Mouse (Mus musculus): ENCODE measurements at regions not wholly inside any gene's neighbourhood (a gene's known extent, or its start where the extent isn't known, plus 50 kb on each side); places are given as distances from the start of the nearest gene placed in this dataset.

- ATAC-seq (ENCODE audit: extremely low read depth, insufficient number of reproducible peaks, low FRiP score, poor library complexity, severe bottlenecking) (no peak), DNase-seq (ENCODE audit: low spot score) (no peak)
- TF ChIP-seq GATA2 (IDR thresholded peaks at IDR 0.05; ENCODE audit: borderline replicate concordance, low read depth, low read length), result no peak
- TF ChIP-seq CTCF (IDR thresholded peaks at IDR 0.05; ENCODE audit: low read depth, low read length), result no peak
- no peak for TF ChIP-seq TAL1 (conservative IDR thresholded peaks at IDR 0.05; ENCODE audit: low read depth, low read length)
- TF ChIP-seq POLR2AphosphoS5 (IDR thresholded peaks at IDR 0.05; ENCODE audit: insufficient replicate concordance, low read depth, low read length), result no peak
- TF ChIP-seq GATA1 (IDR thresholded peaks at IDR 0.05; ENCODE audit: borderline replicate concordance, low read length), result no peak
- Histone ChIP-seq H3K4me1 (ENCODE audit: insufficient read depth, low read depth, low read length) (peaks cover 5% of the 10 kb centered on the region; the same call in 1 of the 2 replicates), H3K4me3 (ENCODE audit: low read depth, low read length) (no peak overlapping the region), H3K36me3 (replicated peaks) (no peaks in the 10 kb centered on the region), H3K9me3 (replicated peaks) (no peaks in the 10 kb centered on the region), H3K27me3 (ENCODE audit: insufficient read depth, low read length) (no peaks in the 10 kb centered on the region)
These were observed 90.3 kb upstream of the Ube2e3 start for GRCm38 (mm10) chr2:78777589-78777988.

DNA sequence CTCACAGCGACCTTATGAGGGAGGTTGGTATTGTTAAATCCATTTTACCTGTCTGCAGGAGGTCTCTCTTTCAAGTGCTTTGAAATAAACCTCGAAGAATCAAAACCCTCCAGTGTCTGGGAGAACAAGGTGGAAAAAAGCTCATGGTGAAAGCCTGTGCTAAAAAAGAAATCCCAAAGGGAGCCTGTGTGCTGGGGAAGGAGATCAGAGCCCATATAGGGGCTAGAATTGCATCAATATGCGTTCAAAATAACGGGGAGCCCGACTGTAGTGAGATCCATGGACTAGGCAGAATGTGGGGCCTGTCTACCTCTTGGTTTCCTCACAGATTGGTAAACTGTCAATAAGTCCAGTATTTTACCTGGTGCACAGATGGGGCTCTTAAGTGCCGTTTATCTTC, 113.6 kb upstream of the Ube2e3 start:
- DNase-seq (ENCODE audit: low spot score) (no peak), ATAC-seq (ENCODE audit: extremely low read depth, insufficient number of reproducible peaks, low FRiP score, poor library complexity, severe bottlenecking) (no peak)
- Histone ChIP-seq H3K4me3 (ENCODE audit: low read depth, low read length) (no peak overlapping the region), H3K27me3 (ENCODE audit: insufficient read depth, low read length) (no peaks in the 10 kb centered on the region; the same call in 1 of the 2 replicates), H3K9me3 (replicated peaks) (no peaks in the 10 kb centered on the region), H3K4me1 (ENCODE audit: insufficient read depth, low read depth, low read length) (no peaks in the 10 kb centered on the region), H3K36me3 (replicated peaks) (no peaks in the 10 kb centered on the region)
- TF ChIP-seq TAL1 (conservative IDR thresholded peaks at IDR 0.05; ENCODE audit: low read depth, low read length), result no peak
- no peak for TF ChIP-seq GATA1 (IDR thresholded peaks at IDR 0.05; ENCODE audit: borderline replicate concordance, low read length)
- no peak for TF ChIP-seq GATA2 (IDR thresholded peaks at IDR 0.05; ENCODE audit: borderline replicate concordance, low read depth, low read length)
- no peak for TF ChIP-seq POLR2AphosphoS5 (IDR thresholded peaks at IDR 0.05; ENCODE audit: insufficient replicate concordance, low read depth, low read length)
- no peak for TF ChIP-seq CTCF (IDR thresholded peaks at IDR 0.05; ENCODE audit: low read depth, low read length)

DNA sequence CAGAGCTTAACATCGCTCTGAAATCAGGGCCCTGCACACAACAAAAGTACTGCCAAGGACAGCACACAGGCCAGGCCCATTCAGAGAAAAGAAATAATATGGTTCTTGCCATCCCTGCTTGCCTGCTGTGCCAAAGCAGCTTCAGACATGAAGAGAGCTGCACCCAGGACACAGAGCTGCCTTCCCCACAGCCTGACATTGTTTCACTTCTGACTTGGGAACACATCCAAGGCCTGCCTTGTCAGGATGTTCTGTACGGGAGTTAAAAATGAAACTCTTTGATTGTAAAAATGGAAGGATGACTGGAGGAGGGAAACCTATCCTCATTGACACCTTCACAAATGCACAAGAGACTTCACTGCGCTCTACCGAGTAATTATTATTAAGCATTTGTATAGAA, 114.0 kb upstream of the Ube2e3 start:
- no peak overlapping the region for H3K4me3 ChIP-seq (ENCODE audit: low read depth, low read length)
- H3K27me3 ChIP-seq (ENCODE audit: insufficient read depth, low read length), result no peaks in the 10 kb centered on the region; the same call in 1 of the 2 replicates
- no peaks in the 10 kb centered on the region for H3K4me1 ChIP-seq (ENCODE audit: insufficient read depth, low read depth, low read length)
- ATAC-seq (ENCODE audit: extremely low read depth, insufficient number of reproducible peaks, low FRiP score, poor library complexity, severe bottlenecking), result no peak
- no peak for TF ChIP-seq TAL1 (conservative IDR thresholded peaks at IDR 0.05; ENCODE audit: low read depth, low read length)
- no peak for TF ChIP-seq GATA1 (IDR thresholded peaks at IDR 0.05; ENCODE audit: borderline replicate concordance, low read length)
- no peak for TF ChIP-seq GATA2 (IDR thresholded peaks at IDR 0.05; ENCODE audit: borderline replicate concordance, low read depth, low read length)
- TF ChIP-seq CTCF (IDR thresholded peaks at IDR 0.05; ENCODE audit: low read depth, low read length), result no peak
- no peak for TF ChIP-seq POLR2AphosphoS5 (IDR thresholded peaks at IDR 0.05; ENCODE audit: insufficient replicate concordance, low read depth, low read length)
- DNase-seq (ENCODE audit: low spot score), result no peak
- H3K9me3 ChIP-seq (replicated peaks), result no peaks in the 10 kb centered on the region
- H3K36me3 ChIP-seq (replicated peaks), result no peaks in the 10 kb centered on the region

DNA sequence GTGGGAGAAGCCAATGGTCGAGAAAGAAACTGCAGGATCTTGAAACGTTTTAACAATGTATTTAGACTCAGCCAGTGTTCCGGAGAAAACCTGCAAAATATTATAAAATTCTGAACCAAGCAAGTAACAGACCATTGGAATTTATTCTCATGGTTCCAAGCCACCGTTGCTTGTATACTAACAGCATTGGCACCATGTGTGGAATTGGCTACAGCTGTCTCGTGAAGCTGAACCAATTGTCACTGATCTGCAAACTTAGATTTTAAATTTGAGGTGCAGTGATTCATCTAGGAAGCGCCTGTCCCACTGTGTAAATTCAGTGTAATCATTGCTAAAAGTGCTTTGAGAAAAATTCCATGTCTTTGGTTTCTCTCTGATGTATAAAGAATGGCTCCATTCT, 137.8 kb upstream of the Ube2e3 start:
- no peaks in the 10 kb centered on the region for H3K36me3 ChIP-seq (replicated peaks)
- TF ChIP-seq TAL1 (conservative IDR thresholded peaks at IDR 0.05; ENCODE audit: low read depth, low read length), result no peak
- TF ChIP-seq GATA2 (IDR thresholded peaks at IDR 0.05; ENCODE audit: borderline replicate concordance, low read depth, low read length), result no peak
- TF ChIP-seq POLR2AphosphoS5 (IDR thresholded peaks at IDR 0.05; ENCODE audit: insufficient replicate concordance, low read depth, low read length), result no peak
- TF ChIP-seq GATA1 (IDR thresholded peaks at IDR 0.05; ENCODE audit: borderline replicate concordance, low read length), result no peak
- no peak for TF ChIP-seq CTCF (IDR thresholded peaks at IDR 0.05; ENCODE audit: low read depth, low read length)
- no peaks in the 10 kb centered on the region for H3K4me1 ChIP-seq (ENCODE audit: insufficient read depth, low read depth, low read length)
- no peaks in the 10 kb centered on the region for H3K9me3 ChIP-seq (replicated peaks)
- no peak overlapping the region for H3K4me3 ChIP-seq (ENCODE audit: low read depth, low read length)
- DNase-seq (ENCODE audit: low spot score) (no peak), ATAC-seq (ENCODE audit: extremely low read depth, insufficient number of reproducible peaks, low FRiP score, poor library complexity, severe bottlenecking) (no peak)
- H3K27me3 ChIP-seq (ENCODE audit: insufficient read depth, low read length), result no peaks in the 10 kb centered on the region

DNA sequence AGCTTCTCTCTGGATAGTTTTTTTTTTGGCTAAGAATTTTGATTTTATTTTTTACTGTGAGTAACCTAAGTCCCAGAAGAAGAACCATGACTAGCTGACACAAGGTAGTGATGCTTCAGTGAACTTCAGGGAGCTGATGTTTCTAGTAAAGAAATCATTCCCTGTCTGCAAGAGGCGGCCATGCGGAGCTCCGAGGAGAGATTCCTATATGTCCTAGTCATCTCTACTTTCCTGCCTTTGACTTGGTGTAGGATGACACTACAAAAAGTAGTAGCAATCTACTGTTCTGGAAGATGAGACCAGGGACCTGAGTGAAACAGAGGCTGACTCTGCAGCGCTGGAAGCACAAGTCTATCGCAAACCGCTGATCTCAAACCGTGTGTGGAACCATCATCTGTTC, 141.9 kb upstream of the Ube2e3 start:
- TF ChIP-seq TAL1 (conservative IDR thresholded peaks at IDR 0.05; ENCODE audit: low read depth, low read length), result no peak
- no peak for TF ChIP-seq POLR2AphosphoS5 (IDR thresholded peaks at IDR 0.05; ENCODE audit: insufficient replicate concordance, low read depth, low read length)
- no peak for TF ChIP-seq GATA2 (IDR thresholded peaks at IDR 0.05; ENCODE audit: borderline replicate concordance, low read depth, low read length)
- TF ChIP-seq GATA1 (IDR thresholded peaks at IDR 0.05; ENCODE audit: borderline replicate concordance, low read length), result no peak
- TF ChIP-seq CTCF (IDR thresholded peaks at IDR 0.05; ENCODE audit: low read depth, low read length), result no peak
- Histone ChIP-seq H3K9me3 (replicated peaks) (no peaks in the 10 kb centered on the region), H3K27me3 (ENCODE audit: insufficient read depth, low read length) (no peaks in the 10 kb centered on the region), H3K4me1 (ENCODE audit: insufficient read depth, low read depth, low read length) (no peaks in the 10 kb centered on the region), H3K36me3 (replicated peaks) (no peaks in the 10 kb centered on the region), H3K4me3 (ENCODE audit: low read depth, low read length) (no peak overlapping the region)
- no peak for ATAC-seq (ENCODE audit: extremely low read depth, insufficient number of reproducible peaks, low FRiP score, poor library complexity, severe bottlenecking)
- DNase-seq (ENCODE audit: low spot score), result no peak

DNA sequence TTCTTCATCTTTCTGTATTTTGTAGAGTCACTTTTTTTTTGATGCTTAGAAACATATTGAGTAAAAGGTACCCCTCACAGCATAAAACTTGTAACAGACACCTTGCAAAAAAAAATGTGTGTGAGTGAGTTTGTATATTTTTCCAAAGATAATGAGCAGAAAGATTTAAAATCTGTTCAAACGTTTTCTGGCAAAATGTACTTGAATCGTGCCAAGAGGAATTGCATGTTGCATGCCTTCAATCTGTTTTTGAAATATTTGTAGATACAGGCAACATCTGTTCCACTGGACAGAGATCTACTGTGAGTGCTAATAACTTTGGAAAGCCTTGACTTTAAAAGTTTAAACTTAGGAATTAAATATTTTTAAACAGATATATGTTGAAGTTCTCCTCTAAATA, 143.5 kb upstream of the Ube2e3 start:
- TF ChIP-seq GATA1 (IDR thresholded peaks at IDR 0.05; ENCODE audit: borderline replicate concordance, low read length) (no peak), POLR2AphosphoS5 (IDR thresholded peaks at IDR 0.05; ENCODE audit: insufficient replicate concordance, low read depth, low read length) (no peak), TAL1 (conservative IDR thresholded peaks at IDR 0.05; ENCODE audit: low read depth, low read length) (no peak), CTCF (IDR thresholded peaks at IDR 0.05; ENCODE audit: low read depth, low read length) (no peak), GATA2 (IDR thresholded peaks at IDR 0.05; ENCODE audit: borderline replicate concordance, low read depth, low read length) (no peak)
- no peaks in the 10 kb centered on the region for H3K27me3 ChIP-seq (ENCODE audit: insufficient read depth, low read length)
- no peak overlapping the region for H3K4me3 ChIP-seq (ENCODE audit: low read depth, low read length)
- H3K4me1 ChIP-seq (ENCODE audit: insufficient read depth, low read depth, low read length), result no peaks in the 10 kb centered on the region
- no peaks in the 10 kb centered on the region for H3K9me3 ChIP-seq (replicated peaks)
- ATAC-seq (ENCODE audit: extremely low read depth, insufficient number of reproducible peaks, low FRiP score, poor library complexity, severe bottlenecking) (no peak), DNase-seq (ENCODE audit: low spot score) (no peak)
- no peaks in the 10 kb centered on the region for H3K36me3 ChIP-seq (replicated peaks)

Measured in G1E (cell line).